Mouse (Mus musculus) effector memory CD4-positive, alpha-beta T cell, adult 7 months (primary cell): Measurements from ENCODE around the gene Gm21974. TPM values are rescaled to one million over a fixed set of nuclear protein-coding genes. Genes with fewer than 3 reads are reported as not detected.

Experiments used
- polyA plus RNA-seq: library from polyadenylated mRNA; unstranded; fragments of 100-300 nt; shearing (Covaris generic); gene quantifications from one replicate; pipeline ENCODE4 v1.2.1, GENCODE M21; 2017

The Gm21974 gene
- not detected for polyA plus RNA-seq

GRCm38 (mm10) chr7:127895442-127895841 is at the start of gene Gm21974, which contains the start of gene Vkorc1:
Gene Gm21974, minus strand, starts transcription at chr7:127895454.
Gene Vkorc1, minus strand, starts transcription at chr7:127895617.

GRCm38 (mm10) chr7:127929923-127930322 is 34.7 kb upstream of the Gm21974 start, which contains the start of gene Prss8:
Gene Prss8, minus strand, starts transcription at chr7:127930104.

DNA sequence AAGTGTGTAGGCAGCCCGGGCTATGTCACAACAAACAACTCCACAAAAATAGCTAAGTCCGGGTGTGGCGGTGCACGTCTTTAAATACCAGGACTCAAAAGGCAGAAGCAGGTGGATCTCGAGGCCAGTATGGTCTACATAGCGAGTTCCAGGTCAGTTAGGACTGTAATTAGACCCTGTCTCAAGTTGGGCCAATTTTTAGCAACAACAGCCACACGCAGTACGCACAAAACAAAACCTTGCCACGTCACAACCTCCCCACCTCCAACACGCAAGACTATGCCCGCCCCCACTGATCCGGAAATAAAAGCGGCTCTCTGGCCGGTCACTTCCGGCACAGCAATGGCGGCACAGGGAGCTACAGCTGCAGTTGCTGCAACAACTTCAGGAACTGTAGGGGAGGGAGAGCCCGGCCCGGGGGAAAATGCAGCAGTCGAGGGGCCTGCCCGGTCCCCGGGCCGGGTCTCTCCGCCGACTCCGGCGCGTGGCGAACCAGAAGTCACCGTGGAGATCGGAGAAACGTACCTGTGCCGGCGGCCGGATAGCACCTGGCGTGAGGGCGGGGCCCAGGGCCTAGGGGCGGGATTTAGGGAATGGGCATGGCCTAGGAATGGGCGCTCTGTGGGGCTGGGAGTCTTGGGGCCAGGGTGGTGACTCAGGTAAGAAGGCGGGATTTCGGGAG is 17.1 kb upstream of the Gm21974 start, which contains the start of gene Kat8:
Gene Kat8 (plus strand): TSS at position 327 of the 682 bp plus-strand sequence.

DNA sequence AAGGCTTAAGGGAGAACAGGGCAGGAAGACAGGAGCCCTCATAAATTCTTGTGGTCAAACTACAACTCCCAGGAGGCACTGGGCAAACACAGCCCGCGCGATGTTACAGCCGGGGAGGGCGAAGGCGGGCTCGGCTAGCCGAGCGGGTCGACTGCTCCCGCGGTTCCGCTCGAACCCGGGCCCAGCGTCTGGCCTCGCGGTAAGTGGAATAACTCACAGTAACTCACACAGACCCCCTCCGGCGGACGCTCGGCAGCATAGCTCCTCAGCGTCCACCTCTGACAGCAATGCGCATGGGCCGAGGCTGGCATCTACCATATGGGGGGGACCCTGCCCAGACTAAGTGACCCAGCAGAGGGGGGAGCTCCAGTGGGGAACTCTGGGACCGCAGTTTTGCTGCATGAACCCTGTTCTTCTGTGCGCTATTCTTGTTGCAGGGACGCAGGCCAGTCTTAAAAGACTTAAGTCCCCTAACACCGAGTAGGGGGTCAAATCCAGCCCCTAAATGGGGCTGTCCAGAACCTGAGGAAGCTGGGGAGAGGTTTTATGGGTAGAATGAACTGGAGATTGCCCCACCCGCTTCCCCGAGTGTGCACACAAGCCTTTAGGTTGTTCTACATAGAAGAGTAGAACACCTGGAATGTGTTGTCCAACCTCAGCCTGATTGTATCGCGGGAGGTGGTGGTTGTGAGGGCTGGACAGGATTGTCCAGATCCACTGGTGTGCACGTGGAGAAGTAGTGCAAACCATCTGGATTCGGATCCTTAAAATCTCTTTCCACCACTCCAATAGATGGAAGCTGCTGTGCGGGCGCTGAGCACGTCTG is 8.9 kb upstream of the Gm21974 start, which contains the start of gene Bckdk:
Gene Bckdk (plus strand): TSS at position 112 of the 826 bp plus-strand sequence.

GRCm38 (mm10) chr7:127890798-127891197 is 4.5 kb downstream of the Gm21974 start, which contains the start of gene Prss53:
Gene Prss53, minus strand, starts transcription at chr7:127890970.

GRCm38 (mm10) chr7:127876467-127877348 is 18.5 kb downstream of the Gm21974 start, which contains the start of gene Zfp668:
Gene Zfp668, minus strand, starts transcription at chr7:127876828.

GRCm38 (mm10) chr7:127876041-127876466 is 19.2 kb downstream of the Gm21974 start, which contains the start of gene Zfp646:
Gene Zfp646, plus strand, starts transcription at chr7:127876221.

Other genes starting within 250 kb of the Gm21974 start
- 49.0 TPM for gene Bcl7c, start 186.5 kb downstream of the Gm21974 start, polyA plus RNA-seq
- gene Ctf1, start 182.7 kb downstream of the Gm21974 start, polyA plus RNA-seq: not detected
- not detected for gene Ctf2, start 163.3 kb downstream of the Gm21974 start, polyA plus RNA-seq
- 0.77 TPM for gene Fbxl19, start 150.9 kb downstream of the Gm21974 start, polyA plus RNA-seq
- 12.5 TPM for gene Orai3, start 125.6 kb downstream of the Gm21974 start, polyA plus RNA-seq
- 5.9 TPM for gene Setd1a, start 118.8 kb downstream of the Gm21974 start, polyA plus RNA-seq
- gene Gm49388, start 109.8 kb downstream of the Gm21974 start, polyA plus RNA-seq: not detected
- not detected for gene Hsd3b7, start 94.8 kb downstream of the Gm21974 start, polyA plus RNA-seq
- 95.9 TPM for gene Stx4a, start 71.2 kb downstream of the Gm21974 start, polyA plus RNA-seq
- gene Stx1b, start 70.9 kb downstream of the Gm21974 start, polyA plus RNA-seq: 0.51 TPM
- gene Zfp646, start 19.2 kb downstream of the Gm21974 start, polyA plus RNA-seq: 23.9 TPM
- 8.3 TPM for gene Zfp668, start 18.6 kb downstream of the Gm21974 start, polyA plus RNA-seq
- gene Prss53, start 4.5 kb downstream of the Gm21974 start, polyA plus RNA-seq: 0.23 TPM
- gene Vkorc1, start 163 bp upstream of the Gm21974 start, polyA plus RNA-seq: 48.9 TPM
- gene Bckdk, start 8.6 kb upstream of the Gm21974 start, polyA plus RNA-seq: 39.1 TPM
- 30.1 TPM for gene Kat8, start 17.1 kb upstream of the Gm21974 start, polyA plus RNA-seq
- 0.33 TPM for gene Prss8, start 34.6 kb upstream of the Gm21974 start, polyA plus RNA-seq
- 1.1 TPM for gene Prss36, start 51.3 kb upstream of the Gm21974 start, polyA plus RNA-seq
- gene Fus, start 72.0 kb upstream of the Gm21974 start, polyA plus RNA-seq: 170 TPM
- gene Pycard, start 98.4 kb upstream of the Gm21974 start, polyA plus RNA-seq: 98.6 TPM
- not detected for gene Trim72, start 108.5 kb upstream of the Gm21974 start, polyA plus RNA-seq
- 0.99 TPM for gene Itgam, start 167.2 kb upstream of the Gm21974 start, polyA plus RNA-seq
- not detected for gene Gm49368, start 167.2 kb upstream of the Gm21974 start, polyA plus RNA-seq
- gene Itgax, start 234.1 kb upstream of the Gm21974 start, polyA plus RNA-seq: 0.72 TPM